Mouse (Mus musculus): ENCODE results near the gene Fdxacb1.

Gene Fdxacb1

DNA sequence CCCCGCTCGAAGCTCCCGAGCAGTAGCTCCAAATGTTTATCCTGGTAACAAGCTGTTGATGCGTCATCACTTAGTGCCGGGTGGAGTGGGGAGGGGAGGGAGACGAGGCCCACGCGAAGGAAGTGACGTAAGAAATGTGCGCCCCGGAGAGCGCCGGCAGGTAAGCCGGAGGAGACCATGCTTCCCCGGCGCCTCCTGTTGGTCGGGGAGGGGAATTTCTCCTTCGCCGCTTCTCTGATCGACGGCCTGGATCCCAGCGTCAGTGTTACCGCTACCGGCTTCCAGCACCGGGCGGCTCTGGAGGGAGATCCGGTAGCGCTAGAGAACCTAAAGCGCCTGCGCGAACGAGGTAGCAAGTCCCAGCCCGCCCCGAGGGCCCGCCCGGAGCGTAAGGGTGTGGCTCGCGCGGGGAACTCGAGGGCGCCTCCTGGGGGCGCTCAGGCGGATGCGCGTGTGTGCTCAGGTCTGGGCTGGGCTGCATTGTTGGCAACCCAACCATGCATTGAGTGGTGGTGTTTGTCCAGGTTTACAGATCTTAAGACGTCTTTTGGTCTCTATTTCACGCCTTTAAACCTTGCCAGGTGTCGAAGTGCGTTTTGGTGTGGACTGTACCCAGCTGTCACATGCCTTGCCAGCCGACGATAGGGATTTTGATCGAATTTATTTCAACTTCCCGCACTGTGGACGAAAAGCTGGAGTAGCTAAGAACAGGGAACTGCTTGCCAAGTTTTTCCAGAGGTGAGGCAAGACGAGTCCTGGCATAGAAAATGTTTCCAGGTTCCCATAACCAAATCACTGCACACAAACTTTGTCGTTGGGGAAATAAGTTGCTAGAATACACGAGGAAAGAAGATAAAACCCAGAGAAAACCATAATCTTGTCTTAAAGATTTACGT is at the start of gene Fdxacb1:
TSS of gene Fdxacb1 (plus strand) at position 130 of the 896 bp plus-strand sequence.
- CTCF ChIA-PET: no interaction called here

DNA sequence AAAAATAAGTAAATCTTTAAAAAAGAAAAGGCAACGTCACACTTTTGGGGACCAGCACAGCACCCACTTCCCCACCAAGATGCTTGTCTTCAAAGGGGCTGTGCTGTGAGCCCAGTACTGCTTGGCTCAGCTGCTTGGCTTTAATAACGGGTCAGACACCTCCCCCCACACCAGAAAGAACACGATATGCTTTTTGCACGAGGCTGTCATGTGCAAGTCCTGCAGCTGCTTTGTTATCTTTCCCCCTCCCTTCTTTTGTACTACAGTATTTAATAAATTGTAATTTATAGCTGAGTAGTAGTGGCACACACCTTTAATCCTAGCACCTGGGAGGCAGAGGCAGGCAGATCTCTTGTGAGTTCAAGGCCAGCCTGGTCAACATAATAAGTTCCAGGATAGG is 49.2 kb upstream of the Fdxacb1 start:
- CTCF ChIA-PET: interaction anchor here (0.6 kb wide), 1 partner anchor 40 kb away, joined by 5 read pairs; no protein-coding TSS in a partner anchor

GRCm38 (mm10) chr9:50721061-50721460 is 47.0 kb upstream of the Fdxacb1 start:
- CTCF ChIA-PET: no interaction called here

GRCm38 (mm10) chr9:50722451-50722911 is 45.6 kb upstream of the Fdxacb1 start:
- CTCF ChIA-PET: no interaction called here

- CTCF ChIA-PET: no interaction called here
These were observed 44.6 kb upstream of the Fdxacb1 start for GRCm38 (mm10) chr9:50723406-50723805.

- CTCF ChIA-PET: no interaction called here
These were observed 43.9 kb upstream of the Fdxacb1 start for GRCm38 (mm10) chr9:50724147-50724546.

- CTCF ChIA-PET: no interaction called here
These were observed 43.2 kb upstream of the Fdxacb1 start for GRCm38 (mm10) chr9:50724661-50725330.

GRCm38 (mm10) chr9:50725921-50726590 is 42.0 kb upstream of the Fdxacb1 start:
- CTCF ChIA-PET: no interaction called here

DNA sequence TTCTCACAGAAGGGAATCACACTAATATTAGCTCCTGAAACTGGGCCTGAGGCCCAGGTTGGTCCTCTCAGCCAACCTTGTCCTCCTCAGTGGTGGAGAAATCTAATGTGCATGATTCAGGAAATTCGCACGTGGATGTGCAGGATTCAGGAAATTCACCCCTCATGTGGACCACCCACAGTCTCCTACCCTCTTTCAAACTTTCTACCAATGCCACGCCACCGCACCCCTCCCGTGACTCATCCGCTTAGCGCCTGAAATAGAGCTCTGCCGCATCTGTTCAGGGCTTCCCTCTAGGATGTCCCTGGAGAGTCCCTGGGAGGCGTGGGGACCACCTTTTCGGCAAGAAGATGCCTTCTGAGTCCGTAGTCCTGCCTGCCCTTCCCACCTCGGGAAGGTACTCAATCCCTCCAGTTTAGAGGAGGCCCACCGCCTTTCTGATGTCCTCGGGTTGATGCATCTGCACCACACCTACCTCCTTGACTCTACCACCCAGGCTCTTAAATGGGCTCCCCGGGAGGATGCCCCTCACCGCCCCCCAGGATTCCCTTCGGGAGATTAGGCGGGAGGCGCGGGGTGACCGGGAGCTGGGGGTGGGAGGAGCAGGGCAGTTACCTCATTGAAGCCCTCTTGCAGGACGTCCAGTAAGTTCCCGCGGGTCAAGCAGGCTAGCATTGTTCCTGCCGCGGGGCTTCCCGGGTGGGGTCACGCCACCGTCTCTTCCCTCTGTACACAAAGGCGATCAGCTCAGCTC is 40.7 kb upstream of the Fdxacb1 start:
- CTCF ChIA-PET: no interaction called here

- CTCF ChIA-PET: no interaction called here
These were observed 39.9 kb upstream of the Fdxacb1 start for GRCm38 (mm10) chr9:50727925-50728651.

GRCm38 (mm10) chr9:50729600-50729999 is 38.4 kb upstream of the Fdxacb1 start:
- CTCF ChIA-PET: no interaction called here

DNA sequence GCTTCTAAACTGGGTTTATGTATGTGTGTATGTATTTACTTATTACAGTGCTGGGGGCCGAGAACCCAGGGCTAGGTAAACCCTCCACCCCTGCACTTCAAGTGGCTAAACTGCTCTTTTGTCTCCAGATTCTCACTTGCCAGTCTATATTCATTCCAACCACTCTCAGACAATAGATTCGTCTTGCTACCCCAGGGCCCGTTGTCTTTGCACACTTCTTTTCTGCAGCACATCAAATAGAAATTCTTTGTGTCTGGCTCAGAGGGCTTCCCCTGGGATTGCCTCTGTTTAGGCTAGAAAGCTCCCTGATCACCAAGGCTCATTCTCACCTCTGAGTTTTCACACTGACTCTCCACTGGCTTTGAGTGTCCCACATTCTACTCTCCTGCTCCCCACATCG is 35.5 kb upstream of the Fdxacb1 start:
- CTCF ChIA-PET: no interaction called here

- CTCF ChIA-PET: interaction anchor here (0.7 kb wide), 3 partner anchors 9 to 118 kb away, joined by 3 to 10 read pairs (median 3); no protein-coding TSS in a partner anchor
These were observed 33.0 kb upstream of the Fdxacb1 start for GRCm38 (mm10) chr9:50734989-50735388.

GRCm38 (mm10) chr9:50738914-50739870 is 28.8 kb upstream of the Fdxacb1 start, which contains the start of gene Dixdc1:
Dixdc1 (minus strand) TSS chr9:50739517.
- CTCF ChIA-PET: interaction anchor here (0.5 kb wide), 1 partner anchor 30 kb away, joined by 3 read pairs; no protein-coding TSS in a partner anchor

DNA sequence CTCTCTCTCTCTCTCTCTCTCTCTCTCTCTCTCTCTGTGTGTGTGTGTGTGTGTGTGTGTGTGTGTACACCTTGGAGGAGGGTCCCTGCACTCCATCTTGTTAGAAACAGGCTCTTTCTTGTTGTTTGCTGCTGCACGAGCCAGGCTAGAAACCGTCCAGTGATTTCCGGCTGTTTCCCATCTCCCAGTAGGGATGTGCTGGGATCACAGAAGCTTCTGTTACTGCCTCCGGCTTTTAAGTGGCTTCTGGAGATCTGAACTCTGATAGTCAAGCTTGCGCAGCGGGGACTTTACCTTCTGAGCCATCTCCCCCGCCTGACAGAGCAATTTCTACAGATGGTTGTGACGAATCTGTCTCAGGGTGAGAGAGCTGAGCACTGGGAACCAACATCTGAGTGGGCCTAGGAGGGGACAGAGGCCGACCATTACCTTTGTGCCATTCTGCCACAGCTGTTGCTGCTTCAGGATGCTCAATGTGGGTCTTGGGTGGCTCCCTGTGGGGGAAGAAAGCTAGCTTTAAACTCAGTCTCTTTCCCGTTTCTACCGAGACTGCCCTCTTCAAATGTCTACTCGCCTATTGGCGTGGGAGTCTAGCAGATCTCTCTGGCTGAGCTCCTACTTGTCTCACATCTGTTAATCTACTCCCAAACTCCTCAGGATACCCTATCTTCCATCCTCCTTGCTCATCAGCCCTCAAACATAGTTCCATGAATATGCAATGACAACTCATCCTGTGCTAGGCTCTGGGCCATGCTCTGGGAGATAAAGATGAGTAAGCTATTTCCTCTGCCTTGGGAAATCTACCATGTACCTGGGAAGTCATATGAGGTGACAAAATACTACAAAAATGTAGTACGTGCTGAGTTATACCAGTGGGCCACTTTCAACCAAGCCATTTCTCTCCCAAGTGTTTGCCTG is 26.9 kb upstream of the Fdxacb1 start:
- CTCF ChIA-PET: interaction anchor here (0.6 kb wide), 1 partner anchor 39 kb away, joined by 4 read pairs; no protein-coding TSS in a partner anchor

GRCm38 (mm10) chr9:50742261-50742660 is 25.8 kb upstream of the Fdxacb1 start:
- CTCF ChIA-PET: no interaction called here

GRCm38 (mm10) chr9:50742744-50743143 is 25.3 kb upstream of the Fdxacb1 start:
- CTCF ChIA-PET: no interaction called here

GRCm38 (mm10) chr9:50745806-50746205 is 22.2 kb upstream of the Fdxacb1 start:
- CTCF ChIA-PET: no interaction called here
